Mouse (Mus musculus): ENCODE measurements around the gene Fbxo44. TPM values are rescaled to one million over a fixed set of nuclear protein-coding genes. Genes with fewer than 3 reads are reported as not detected.
A peak's percentile ranks its signal among the peaks of the same experiment; 100 is the strongest.
"Not testable (repeated sequence)": the region's sequence is repeated elsewhere in the genome, so short reads cannot be mapped to it uniquely, and the experiment has no call there.

Fbxo44 gene
- total RNA-seq (2017) = 3.9 and 4.1 TPM in 2 replicates

GRCm38 (mm10) chr4:148160436-148161390 is at the start of gene Fbxo44, which contains the start of gene Fbxo2:
Gene Fbxo44 (minus strand): TSS chr4:148160482.
Gene Fbxo2 (plus strand): TSS chr4:148160621.
- ATAC-seq (replicated peaks in 1 of 2; ENCODE audit: insufficient read depth in 1 of 2, low FRiP score in 2 of 2, low TSS enrichment in 1 of 2, low read depth in 1 of 2, poor library complexity in 2 of 2, severe bottlenecking in 2 of 2) = peak in 1 of 2 experiments; percentile 2; a peak in 1 of 4 replicates

GRCm38 (mm10) chr4:148204873-148205232 is 44.6 kb upstream of the Fbxo44 start:
- no peak for ATAC-seq (replicated peaks in 1 of 2; ENCODE audit: insufficient read depth in 1 of 2, low FRiP score in 2 of 2, low TSS enrichment in 1 of 2, low read depth in 1 of 2, poor library complexity in 2 of 2, severe bottlenecking in 2 of 2)

GRCm38 (mm10) chr4:148204061-148204872 is 44.0 kb upstream of the Fbxo44 start:
- no peak; a peak in 1 of 4 replicates for ATAC-seq (replicated peaks in 1 of 2; ENCODE audit: insufficient read depth in 1 of 2, low FRiP score in 2 of 2, low TSS enrichment in 1 of 2, low read depth in 1 of 2, poor library complexity in 2 of 2, severe bottlenecking in 2 of 2)

GRCm38 (mm10) chr4:148203557-148203956 is 43.3 kb upstream of the Fbxo44 start:
- no peak for ATAC-seq (replicated peaks in 1 of 2; ENCODE audit: insufficient read depth in 1 of 2, low FRiP score in 2 of 2, low TSS enrichment in 1 of 2, low read depth in 1 of 2, poor library complexity in 2 of 2, severe bottlenecking in 2 of 2)

GRCm38 (mm10) chr4:148198721-148199120 is 38.4 kb upstream of the Fbxo44 start:
- ATAC-seq (replicated peaks in 1 of 2; ENCODE audit: insufficient read depth in 1 of 2, low FRiP score in 2 of 2, low TSS enrichment in 1 of 2, low read depth in 1 of 2, poor library complexity in 2 of 2, severe bottlenecking in 2 of 2) = no peak

GRCm38 (mm10) chr4:148194400-148194799 is 34.1 kb upstream of the Fbxo44 start:
- ATAC-seq (replicated peaks in 1 of 2; ENCODE audit: insufficient read depth in 1 of 2, low FRiP score in 2 of 2, low TSS enrichment in 1 of 2, low read depth in 1 of 2, poor library complexity in 2 of 2, severe bottlenecking in 2 of 2) = no peak

DNA sequence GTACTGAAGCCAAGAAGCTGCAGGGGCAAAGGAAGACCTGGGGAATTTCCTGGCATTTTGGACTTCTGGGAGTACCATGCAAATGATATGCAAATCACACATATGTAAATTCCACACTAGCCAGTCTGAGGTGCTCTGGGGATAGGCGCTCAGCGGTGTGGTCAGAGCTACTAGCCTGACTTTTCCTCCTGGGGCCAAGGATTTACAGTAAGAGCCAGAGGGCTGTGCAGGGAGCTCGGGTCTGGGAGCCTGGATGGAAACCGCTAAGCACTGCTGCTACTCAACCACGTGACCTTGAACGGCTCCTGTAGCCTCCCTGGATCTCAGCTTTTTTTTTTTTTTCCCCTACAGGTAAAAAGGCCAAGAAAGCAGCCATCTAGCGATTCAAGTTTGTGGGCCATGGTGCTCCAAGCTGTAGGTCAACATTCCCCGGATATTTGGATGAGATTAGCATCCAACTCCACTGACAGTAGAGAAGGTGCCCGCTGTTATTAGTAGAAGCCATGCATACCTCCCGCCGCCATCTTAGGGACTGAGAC is 32.5 kb upstream of the Fbxo44 start:
- no peak for ATAC-seq (replicated peaks in 1 of 2; ENCODE audit: insufficient read depth in 1 of 2, low FRiP score in 2 of 2, low TSS enrichment in 1 of 2, low read depth in 1 of 2, poor library complexity in 2 of 2, severe bottlenecking in 2 of 2)

- ATAC-seq (replicated peaks in 1 of 2; ENCODE audit: insufficient read depth in 1 of 2, low FRiP score in 2 of 2, low TSS enrichment in 1 of 2, low read depth in 1 of 2, poor library complexity in 2 of 2, severe bottlenecking in 2 of 2) = not testable (repeated sequence)
These were observed 28.5 kb upstream of the Fbxo44 start for GRCm38 (mm10) chr4:148188767-148189166.

- no peak for ATAC-seq (replicated peaks in 1 of 2; ENCODE audit: insufficient read depth in 1 of 2, low FRiP score in 2 of 2, low TSS enrichment in 1 of 2, low read depth in 1 of 2, poor library complexity in 2 of 2, severe bottlenecking in 2 of 2)
These were observed 25.5 kb upstream of the Fbxo44 start for GRCm38 (mm10) chr4:148185819-148186218.

DNA sequence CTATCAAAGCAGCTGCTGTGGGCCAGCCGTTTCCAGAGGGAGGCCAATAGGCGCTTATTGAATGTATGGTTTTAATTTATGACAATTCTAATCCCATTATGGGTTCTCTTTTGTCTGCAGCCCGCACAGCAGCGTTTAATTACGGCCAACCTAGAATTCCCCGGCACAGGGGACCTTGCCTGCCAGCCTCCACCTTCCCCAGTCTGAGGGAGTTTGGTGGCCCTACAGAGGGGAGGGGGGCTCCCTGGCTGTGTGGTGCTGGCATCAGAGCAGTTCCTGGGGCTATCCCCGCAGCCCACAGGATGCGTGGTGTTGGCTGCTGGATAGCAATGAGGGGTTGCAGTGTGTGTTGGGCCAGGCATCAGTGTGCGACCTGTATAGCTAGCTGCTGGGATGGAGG is 24.3 kb upstream of the Fbxo44 start:
- ATAC-seq (replicated peaks in 1 of 2; ENCODE audit: insufficient read depth in 1 of 2, low FRiP score in 2 of 2, low TSS enrichment in 1 of 2, low read depth in 1 of 2, poor library complexity in 2 of 2, severe bottlenecking in 2 of 2) = no peak

GRCm38 (mm10) chr4:148182363-148182762 is 22.1 kb upstream of the Fbxo44 start:
- ATAC-seq (replicated peaks in 1 of 2; ENCODE audit: insufficient read depth in 1 of 2, low FRiP score in 2 of 2, low TSS enrichment in 1 of 2, low read depth in 1 of 2, poor library complexity in 2 of 2, severe bottlenecking in 2 of 2) = no peak

DNA sequence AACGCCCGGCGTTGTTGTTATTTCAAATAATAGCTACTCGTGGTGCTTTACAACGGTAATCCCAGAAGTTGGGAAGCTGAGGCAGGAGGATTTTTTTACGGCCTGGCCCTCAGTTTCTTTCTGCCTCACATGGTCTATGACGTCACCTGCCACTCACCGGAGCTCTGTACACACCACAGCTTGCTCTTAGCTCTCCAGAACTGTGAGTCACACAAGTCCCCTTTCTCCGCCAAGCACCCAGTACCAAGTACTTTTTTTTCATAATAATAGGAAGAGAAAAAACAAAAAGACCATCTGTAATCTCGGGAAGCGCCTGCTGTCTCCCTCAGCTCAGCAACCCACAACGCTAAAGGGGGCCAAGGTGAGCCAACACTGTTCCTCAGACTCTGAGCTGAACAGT is 21.2 kb upstream of the Fbxo44 start:
- ATAC-seq (replicated peaks in 1 of 2; ENCODE audit: insufficient read depth in 1 of 2, low FRiP score in 2 of 2, low TSS enrichment in 1 of 2, low read depth in 1 of 2, poor library complexity in 2 of 2, severe bottlenecking in 2 of 2) = no peak

DNA sequence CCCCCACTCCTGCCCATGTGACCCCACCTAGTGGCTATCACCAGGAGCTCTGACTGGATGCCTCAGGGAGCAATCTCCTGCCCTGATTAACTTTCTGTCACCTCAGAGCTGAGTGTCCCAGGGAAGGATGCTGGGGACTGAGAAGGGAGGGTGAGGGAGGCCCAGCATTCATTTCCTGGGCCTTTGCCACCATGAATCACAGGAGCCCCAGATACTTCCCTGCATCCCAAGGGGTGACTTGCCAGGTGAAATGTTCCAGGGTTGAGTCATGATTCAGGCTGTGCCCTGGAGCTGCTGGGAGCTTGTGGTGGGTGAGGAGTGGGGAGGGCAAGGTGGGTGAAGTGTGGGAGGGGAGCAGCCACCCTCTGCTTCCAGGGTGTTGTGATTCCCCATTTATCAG is 17.4 kb upstream of the Fbxo44 start:
- ATAC-seq (replicated peaks in 1 of 2; ENCODE audit: insufficient read depth in 1 of 2, low FRiP score in 2 of 2, low TSS enrichment in 1 of 2, low read depth in 1 of 2, poor library complexity in 2 of 2, severe bottlenecking in 2 of 2) = no peak

- ATAC-seq (replicated peaks in 1 of 2; ENCODE audit: insufficient read depth in 1 of 2, low FRiP score in 2 of 2, low TSS enrichment in 1 of 2, low read depth in 1 of 2, poor library complexity in 2 of 2, severe bottlenecking in 2 of 2) = not testable (repeated sequence)
These were observed 16.3 kb upstream of the Fbxo44 start for GRCm38 (mm10) chr4:148176603-148177002.

DNA sequence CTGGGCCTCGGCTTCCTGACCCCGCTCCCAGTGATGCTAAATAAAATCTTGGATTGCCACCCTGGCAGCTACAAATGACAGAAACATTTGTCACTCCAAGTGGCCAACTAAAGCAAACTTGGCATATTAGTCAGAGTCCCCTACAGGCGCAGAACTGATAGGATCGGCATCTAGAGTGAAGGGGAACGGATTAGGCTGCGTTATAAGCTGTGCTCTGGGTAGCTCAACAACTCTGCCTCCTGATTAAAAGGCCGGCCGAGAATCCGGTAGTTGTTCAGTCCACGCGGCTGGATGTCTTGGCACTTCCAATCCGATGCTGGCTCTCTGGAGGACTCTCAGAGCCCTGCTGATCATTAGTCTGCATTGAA is 14.2 kb upstream of the Fbxo44 start:
- ATAC-seq (replicated peaks in 1 of 2; ENCODE audit: insufficient read depth in 1 of 2, low FRiP score in 2 of 2, low TSS enrichment in 1 of 2, low read depth in 1 of 2, poor library complexity in 2 of 2, severe bottlenecking in 2 of 2) = no peak

DNA sequence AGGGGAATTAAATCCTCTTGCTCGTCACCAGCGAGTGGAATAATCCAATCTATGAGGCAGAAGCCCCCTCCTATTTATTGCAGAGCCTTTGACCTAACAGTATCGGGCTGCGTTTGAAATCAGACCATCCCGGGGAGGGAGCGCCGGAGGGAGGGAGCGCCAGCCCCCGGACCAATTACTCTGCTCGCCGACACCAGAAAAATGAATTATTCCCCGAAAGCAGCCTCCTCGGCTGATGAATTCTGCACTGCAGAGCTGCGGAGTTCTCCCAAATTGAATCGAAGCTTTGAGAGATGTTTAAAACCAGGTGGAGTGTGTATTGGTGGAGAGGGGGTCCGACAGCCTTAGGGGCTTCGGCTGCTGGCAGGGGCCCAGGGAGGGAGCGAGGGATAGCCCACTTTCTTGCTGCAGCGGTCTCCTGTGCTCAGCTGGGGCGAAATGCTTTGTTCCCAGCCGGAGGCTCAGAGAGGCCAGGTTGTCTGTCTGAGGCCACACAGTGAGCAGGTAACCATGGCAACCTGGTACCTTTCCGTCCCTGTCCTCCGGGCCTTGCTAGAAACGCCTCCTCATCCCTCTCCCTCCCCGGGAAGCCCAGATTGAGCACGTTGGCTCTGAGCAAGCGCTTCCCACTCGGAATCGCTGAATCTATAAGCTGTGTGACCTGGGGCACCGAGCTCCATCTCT is 13.7 kb upstream of the Fbxo44 start:
- ATAC-seq (replicated peaks in 1 of 2; ENCODE audit: insufficient read depth in 1 of 2, low FRiP score in 2 of 2, low TSS enrichment in 1 of 2, low read depth in 1 of 2, poor library complexity in 2 of 2, severe bottlenecking in 2 of 2) = no peak

- no peak for ATAC-seq (replicated peaks in 1 of 2; ENCODE audit: insufficient read depth in 1 of 2, low FRiP score in 2 of 2, low TSS enrichment in 1 of 2, low read depth in 1 of 2, poor library complexity in 2 of 2, severe bottlenecking in 2 of 2)
These were observed 11.0 kb upstream of the Fbxo44 start for GRCm38 (mm10) chr4:148171261-148171660.
